In genomic region chr15:85879498-85879895, GRCm38 (mm10) we compare ENCODE assay signal across 8 mouse cellular contexts. TPM values are rescaled to one million over a fixed set of nuclear protein-coding genes. Genes with fewer than 3 reads are reported as not detected.
DNase-seq lines count a peak whose midpoint lies in the region; ATAC-seq and TF ChIP-seq lines count a peak whose summit lies in the region.

No protein-coding gene starts in this region.

- no peak for TF ChIP-seq CTCF in G1E (IDR thresholded peaks at IDR 0.05; ENCODE audit: low read depth, low read length)

- peak overlapping the region; percentile 90 for H3K4me2 ChIP-seq in kidney, embryonic 15.5 days
- H3K4me2 ChIP-seq in limb, embryonic 13.5 days (replicated peaks) = peak overlapping the region; percentile 93
- H3K4me2 ChIP-seq in neural tube, embryonic 15.5 days = peak overlapping the region; percentile 81

- no peak for DNase-seq in kidney, postnatal 14 days
- DNase-seq in G1E (ENCODE audit: low spot score) = peak; percentile 25
- no peak for DNase-seq in retina, embryonic 14.5 days (ENCODE audit: low spot score)
- DNase-seq in cerebellum, adult 9-10 months = no peak

- peak; percentile 24 for ATAC-seq in kidney, embryonic 15.5 days (replicated peaks; ENCODE audit: low FRiP score)
- no peak for ATAC-seq in G1E (ENCODE audit: extremely low read depth, insufficient number of reproducible peaks, low FRiP score, poor library complexity, severe bottlenecking)
- ATAC-seq in erythroid progenitor cell, adult 5-6 weeks (replicated peaks; ENCODE audit: low FRiP score, poor library complexity, severe bottlenecking) = peak; percentile 51
- no peak for ATAC-seq in limb, embryonic 13.5 days (ENCODE audit: low FRiP score, low read depth)
- peak; percentile 28; the same call in 1 of the 2 replicates for ATAC-seq in neural tube, embryonic 15.5 days (ENCODE audit: low FRiP score)

- 2% methylated on average over 18 of the region's 18 CpGs for WGBS in kidney, embryonic 15.5 days
- 1% methylated on average over 18 of the region's 18 CpGs for WGBS in limb, embryonic 13.5 days
- WGBS in neural tube, embryonic 15.5 days = 2% methylated on average over 18 of the region's 18 CpGs

- no peaks in the 10 kb centered on the region for H3K9me3 ChIP-seq in kidney, embryonic 15.5 days (replicated peaks)
- H3K9me3 ChIP-seq in G1E (replicated peaks) = no peaks in the 10 kb centered on the region
- no peaks in the 10 kb centered on the region for H3K9me3 ChIP-seq in limb, embryonic 13.5 days
- no peaks in the 10 kb centered on the region for H3K9me3 ChIP-seq in neural tube, embryonic 15.5 days (replicated peaks)

- peak overlapping the region; percentile 86 for H3K4me3 ChIP-seq in kidney, embryonic 15.5 days (replicated peaks)
- peak overlapping the region; percentile 84 for H3K4me3 ChIP-seq in G1E (ENCODE audit: low read depth, low read length)
- peak overlapping the region; percentile 82 for H3K4me3 ChIP-seq in limb, embryonic 13.5 days
- H3K4me3 ChIP-seq in neural tube, embryonic 15.5 days (replicated peaks) = peak overlapping the region; percentile 89

- H3K9ac ChIP-seq in kidney, embryonic 15.5 days = peak overlapping the region; percentile 87
- H3K9ac ChIP-seq in limb, embryonic 13.5 days = peak overlapping the region; percentile 92
- H3K9ac ChIP-seq in neural tube, embryonic 15.5 days (replicated peaks) = peak overlapping the region; percentile 75

- no peaks in the 10 kb centered on the region for H3K27me3 ChIP-seq in kidney, embryonic 15.5 days
- no peaks in the 10 kb centered on the region for H3K27me3 ChIP-seq in G1E (ENCODE audit: insufficient read depth, low read length)
- H3K27me3 ChIP-seq in limb, embryonic 13.5 days = no peaks in the 10 kb centered on the region
- H3K27me3 ChIP-seq in neural tube, embryonic 15.5 days (replicated peaks) = no peaks in the 10 kb centered on the region

- H3K36me3 ChIP-seq in kidney, embryonic 15.5 days = peaks cover 56% of the 10 kb centered on the region
- peaks cover 72% of the 10 kb centered on the region for H3K36me3 ChIP-seq in G1E (replicated peaks)
- peaks cover 53% of the 10 kb centered on the region for H3K36me3 ChIP-seq in limb, embryonic 13.5 days
- H3K36me3 ChIP-seq in neural tube, embryonic 15.5 days = peaks cover 23% of the 10 kb centered on the region

- H3K4me1 ChIP-seq in kidney, embryonic 15.5 days = peaks cover 19% of the 10 kb centered on the region
- peaks cover 24% of the 10 kb centered on the region for H3K4me1 ChIP-seq in G1E (ENCODE audit: insufficient read depth, low read depth, low read length)
- H3K4me1 ChIP-seq in limb, embryonic 13.5 days = peaks cover 14% of the 10 kb centered on the region
- peaks cover 30% of the 10 kb centered on the region for H3K4me1 ChIP-seq in neural tube, embryonic 15.5 days

- H3K27ac ChIP-seq in kidney, embryonic 15.5 days = peak overlapping the region; percentile 84
- peak overlapping the region; percentile 79 for H3K27ac ChIP-seq in limb, embryonic 13.5 days
- peak overlapping the region; percentile 91 for H3K27ac ChIP-seq in neural tube, embryonic 15.5 days (replicated peaks)

RNA-seq across cellular contexts. Expression of gene Trmu, which starts 0.4 kb away (rescaled TPM):
- polyA plus RNA-seq in kidney, embryonic 15.5 days (2015; fragmentation: Nextera tagmentation; extraction: Ambion mirVana) = 39.4 and 50.4 TPM in 2 replicates
- total RNA-seq in G1E (2014; fragmentation: Nextera tagmentation) (10.6 and 21.2 TPM in 2 replicates), G1E (2017) (28.6 and 30.5 TPM in 2 replicates)
- polyA plus RNA-seq in G1E (2012) = 41.1 TPM in 2 replicates
- 4.3 and 10.9 TPM in 2 replicates for total RNA-seq in erythroid progenitor cell, adult 5-6 weeks (2015; ENCODE audit: low replicate concordance)
- total RNA-seq in erythroid progenitor cell, adult 5-6 weeks (2017; ENCODE audit: low replicate concordance) = 6.2 and 11.2 TPM in 2 replicates
- 44.3 and 49.5 TPM in 2 replicates for polyA plus RNA-seq in limb, embryonic 13.5 days (2015; fragmentation: Nextera tagmentation; extraction: Ambion mirVana)
- polyA plus RNA-seq in neural tube, embryonic 15.5 days (2015; fragmentation: Nextera tagmentation; extraction: Ambion mirVana) = 50.9 and 51.9 TPM in 2 replicates

RNA-seq across cellular contexts. Expression of gene Gtse1, which starts 20.0 kb away (rescaled TPM):
- polyA plus RNA-seq in kidney, embryonic 15.5 days (2015; fragmentation: Nextera tagmentation; extraction: Ambion mirVana) = 30.3 and 30.8 TPM in 2 replicates
- total RNA-seq in G1E (2014; fragmentation: Nextera tagmentation) (50.6 and 54.3 TPM in 2 replicates), G1E (2017) (26.3 TPM in 2 replicates)
- 92.1 and 99.4 TPM in 2 replicates for polyA plus RNA-seq in G1E (2012)
- 53.0 and 55.3 TPM in 2 replicates for total RNA-seq in erythroid progenitor cell, adult 5-6 weeks (2015; ENCODE audit: low replicate concordance)
- 71.8 and 75.2 TPM in 2 replicates for total RNA-seq in erythroid progenitor cell, adult 5-6 weeks (2017; ENCODE audit: low replicate concordance)
- polyA plus RNA-seq in limb, embryonic 13.5 days (2015; fragmentation: Nextera tagmentation; extraction: Ambion mirVana) = 24.7 and 26.8 TPM in 2 replicates
- polyA plus RNA-seq in neural tube, embryonic 15.5 days (2015; fragmentation: Nextera tagmentation; extraction: Ambion mirVana) = 3.5 and 8.4 TPM in 2 replicates

RNA-seq across cellular contexts. Expression of gene Ttc38, which starts 47.4 kb away (rescaled TPM):
- 6.3 and 6.7 TPM in 2 replicates for polyA plus RNA-seq in kidney, embryonic 15.5 days (2015; fragmentation: Nextera tagmentation; extraction: Ambion mirVana)
- total RNA-seq in G1E (2014; fragmentation: Nextera tagmentation) (1.6 and 1.7 TPM in 2 replicates), G1E (2017) (3.2 and 5.2 TPM in 2 replicates)
- 1.5 and 2.3 TPM in 2 replicates for polyA plus RNA-seq in G1E (2012)
- 0.42 and 1.1 TPM in 2 replicates for total RNA-seq in erythroid progenitor cell, adult 5-6 weeks (2015; ENCODE audit: low replicate concordance)
- total RNA-seq in erythroid progenitor cell, adult 5-6 weeks (2017; ENCODE audit: low replicate concordance) = 2.0 and 5.9 TPM in 2 replicates
- 7.1 and 7.6 TPM in 2 replicates for polyA plus RNA-seq in limb, embryonic 13.5 days (2015; fragmentation: Nextera tagmentation; extraction: Ambion mirVana)
- 3.8 and 6.5 TPM in 2 replicates for polyA plus RNA-seq in neural tube, embryonic 15.5 days (2015; fragmentation: Nextera tagmentation; extraction: Ambion mirVana)

RNA-seq across cellular contexts. Expression of gene Pkdrej, which starts 58.0 kb away (rescaled TPM):
- 0.14 and 0.15 TPM in 2 replicates for polyA plus RNA-seq in kidney, embryonic 15.5 days (2015; fragmentation: Nextera tagmentation; extraction: Ambion mirVana)
- total RNA-seq in G1E (2014; fragmentation: Nextera tagmentation) = not detected in 2 replicates
- total RNA-seq in G1E (2017) = 0.06 and 0.11 TPM in 2 replicates
- not detected in 2 replicates for polyA plus RNA-seq in G1E (2012)
- total RNA-seq in erythroid progenitor cell, adult 5-6 weeks (2015; ENCODE audit: low replicate concordance) = not detected in 2 replicates
- total RNA-seq in erythroid progenitor cell, adult 5-6 weeks (2017; ENCODE audit: low replicate concordance) = not detected in 2 replicates
- 0.13 and 0.17 TPM in 2 replicates for polyA plus RNA-seq in limb, embryonic 13.5 days (2015; fragmentation: Nextera tagmentation; extraction: Ambion mirVana)
- polyA plus RNA-seq in neural tube, embryonic 15.5 days (2015; fragmentation: Nextera tagmentation; extraction: Ambion mirVana) = 0.06 and 0.17 TPM in 2 replicates

Comparison
In these comparisons a context has a peak if more than half of its experiments do, and no peak if none do; other contexts are left out.
1. ATAC-seq: peak in kidney, embryonic 15.5 days (single experiment), erythroid progenitor cell, adult 5-6 weeks (single experiment) and neural tube, embryonic 15.5 days (single experiment); none in G1E (single experiment) and limb, embryonic 13.5 days (single experiment).
2. Peak in every context shown above with its lines, with median percentiles within 50 percentile points of each other: H3K27ac ChIP-seq, H3K4me2 ChIP-seq, H3K4me3 ChIP-seq and H3K9ac ChIP-seq.